Mouse (Mus musculus) CH12.LX (cell line): ENCODE results near the gene Dkkl1.

Source experiments
- CHD1 ChIP-seq: IDR thresholded peaks from 2 replicates; pipeline ENCODE4 v1.6.1; 2012; ENCODE audit warnings: low read depth, low read length, improper control_type of control experiment, inconsistent platforms
- CTCF ChIP-seq, 2 experiments: IDR thresholded peaks in 1 of 2; conservative IDR thresholded peaks in 1 of 2; 2 replicates each; pipeline ENCODE4 v1.5.1; 2011 to 2012; ENCODE audit warnings: low read depth in 2 of 2, low read length in 2 of 2, improper control_type of control experiment in 1 of 2, inconsistent platforms in 1 of 2, mild to moderate bottlenecking in 1 of 2, moderate library complexity in 1 of 2
- EP300 ChIP-seq: IDR thresholded peaks from 2 replicates; pipeline ENCODE4 v1.6.1; 2011; ENCODE audit warnings: low read length, improper control_type of control experiment
- ETS1 ChIP-seq: conservative IDR thresholded peaks from 2 replicates; pipeline ENCODE4 v1.6.1; 2012; ENCODE audit warnings: low read depth, mild to moderate bottlenecking, inconsistent platforms, low read length, improper control_type of control experiment, moderate library complexity
- MAFK ChIP-seq: IDR thresholded peaks from 2 replicates; pipeline ENCODE4 v1.6.1; 2011; ENCODE audit warnings: low read length, improper control_type of control experiment; ENCODE audit not compliant: insufficient replicate concordance
- POLR2A ChIP-seq: IDR thresholded peaks from 2 replicates; pipeline ENCODE4 v1.6.1; 2011; ENCODE audit warnings: low read depth, mild to moderate bottlenecking, improper control_type of control experiment, low read length
- RAD21 ChIP-seq: IDR thresholded peaks from 2 replicates; pipeline ENCODE4 v1.6.1; 2011; ENCODE audit warnings: low read depth, mild to moderate bottlenecking, low read length, improper control_type of control experiment, moderate library complexity
- RCOR1 ChIP-seq: conservative IDR thresholded peaks from 2 replicates; pipeline ENCODE4 v1.6.1; 2012; ENCODE audit warnings: low read depth, mild to moderate bottlenecking, inconsistent platforms, low read length, improper control_type of control experiment

DNA sequence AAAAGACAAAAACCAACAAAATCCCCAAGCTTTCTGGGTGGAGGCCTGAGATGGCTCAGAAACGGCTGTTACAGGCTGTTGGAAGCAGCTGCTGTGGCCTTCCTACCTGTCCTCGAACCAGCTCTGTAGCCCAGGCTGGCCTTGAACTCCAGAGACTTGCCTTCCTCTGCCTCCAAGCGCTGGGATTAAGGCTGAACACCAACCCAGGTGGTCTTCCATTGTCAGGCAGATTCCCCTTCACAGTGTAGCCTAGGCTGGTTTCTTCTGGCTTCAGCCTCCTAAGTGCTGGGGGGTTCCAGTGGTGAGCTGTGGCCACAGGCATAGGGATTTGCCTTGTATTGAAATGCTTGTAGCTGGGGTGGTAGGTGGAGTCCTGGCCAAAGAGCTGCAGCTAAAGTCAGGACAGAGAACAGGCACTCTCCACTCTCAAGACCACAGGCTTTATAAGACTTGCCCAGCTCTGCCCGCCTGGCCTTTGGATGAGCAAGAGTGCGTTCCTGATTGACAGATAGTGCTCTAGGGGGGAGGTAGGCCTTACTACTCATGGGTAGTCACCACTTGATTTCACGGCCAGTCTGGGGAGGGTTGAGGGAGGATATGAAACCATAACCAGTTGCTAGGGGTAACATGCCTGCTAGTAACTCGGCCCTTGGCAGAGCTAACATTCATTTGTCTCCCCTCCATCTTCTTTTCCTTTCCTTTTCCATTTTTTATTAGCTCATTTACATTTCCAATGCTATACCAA is 17.7 kb upstream of the Dkkl1 start:
- TF ChIP-seq CTCF (conservative IDR thresholded peaks at IDR 0.05 in 1 of 2, IDR thresholded peaks at IDR 0.05 in 1 of 2; ENCODE audit: low read depth in 2 of 2, low read length in 2 of 2) (no peak), CHD1 (no peak), RAD21 (no peak), EP300 (no peak), ETS1 (no peak), POLR2A (no peak; the same call in 1 of the 2 replicates), RCOR1 (no peak), MAFK (no peak)
